Mouse (Mus musculus): ENCODE measurements around the gene Arhgap10.

The Arhgap10 gene

GRCm38 (mm10) chr8:77515786-77516185 is 2.0 kb downstream of the Arhgap10 start:
- DNase-seq = no peak

- no peak for DNase-seq
Observed at GRCm38 (mm10) chr8:77515201-77515600, 2.6 kb downstream of the Arhgap10 start.

DNA sequence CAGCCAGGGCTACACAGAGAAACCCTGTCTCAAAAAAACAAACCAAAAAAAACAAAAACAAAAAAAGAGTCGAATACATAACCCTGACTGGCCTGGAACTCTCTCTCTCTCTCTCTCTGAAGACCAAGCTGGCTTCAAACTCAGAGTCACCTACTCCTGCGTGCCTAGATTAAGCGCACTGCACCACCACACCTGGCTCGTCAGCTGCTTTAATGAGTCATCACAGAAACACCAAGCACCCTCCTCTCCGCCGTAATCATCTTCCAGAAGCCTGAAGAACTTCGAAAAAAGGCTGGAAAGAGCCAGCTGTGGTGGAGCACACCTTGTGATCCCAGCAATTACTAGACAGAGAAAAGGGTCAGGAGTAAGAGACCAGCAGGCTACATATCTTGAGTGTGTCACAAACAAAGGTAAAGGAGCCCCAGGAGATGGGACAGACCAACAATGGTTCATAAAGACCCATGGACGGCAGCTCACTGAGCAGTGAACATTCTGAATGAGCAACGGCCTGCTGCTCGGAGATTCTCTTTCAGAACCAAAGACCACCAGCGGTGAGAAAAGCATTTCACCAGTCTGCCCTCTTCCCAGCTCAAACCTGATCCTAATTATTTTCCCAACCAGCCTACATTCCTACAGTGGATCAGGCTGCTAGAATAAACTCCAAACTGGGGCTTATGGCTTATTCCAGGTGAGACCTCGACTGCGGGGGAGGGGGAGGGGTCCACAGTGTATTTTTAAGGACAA is 5.8 kb downstream of the Arhgap10 start:
- peak; percentile 34 for DNase-seq

DNA sequence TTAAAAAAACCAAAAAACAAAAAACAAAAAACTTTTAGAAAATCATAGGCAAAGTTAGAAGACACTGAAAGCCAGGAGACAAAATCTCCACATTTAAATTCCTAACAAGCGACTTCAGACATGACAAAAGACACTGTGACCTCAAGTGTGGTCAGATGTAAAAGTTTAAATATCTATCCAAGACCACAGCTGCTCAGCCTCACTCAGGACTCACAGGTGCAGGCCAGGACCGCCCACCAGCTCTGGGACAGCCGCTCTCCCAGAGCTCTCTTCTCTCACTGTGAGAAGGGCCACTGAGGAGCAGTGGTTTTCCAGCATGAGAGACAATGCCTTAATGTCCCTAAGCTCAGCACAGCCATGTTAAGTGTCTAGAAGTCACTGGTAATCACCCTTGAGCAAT is 7.3 kb downstream of the Arhgap10 start:
- no peak for DNase-seq

DNA sequence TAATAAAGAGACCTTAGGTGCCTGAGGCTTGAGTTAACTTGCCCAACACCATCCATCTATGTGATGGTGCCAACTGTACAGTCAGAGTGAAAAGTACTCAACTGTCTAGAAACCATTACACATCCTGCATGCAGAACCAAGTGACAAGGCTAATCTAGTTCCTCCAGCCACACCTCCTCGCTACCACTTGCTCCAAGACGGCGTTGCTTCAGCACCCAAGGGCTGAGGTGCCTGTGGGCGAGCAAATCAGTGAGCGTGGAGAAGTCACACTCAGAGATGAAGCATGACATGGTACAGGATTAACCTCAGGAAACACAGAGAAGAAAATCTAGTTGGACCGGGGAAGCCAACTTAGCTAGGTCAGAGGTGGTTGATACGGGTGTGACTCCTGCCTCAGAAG is 8.7 kb downstream of the Arhgap10 start:
- no peak for DNase-seq

DNA sequence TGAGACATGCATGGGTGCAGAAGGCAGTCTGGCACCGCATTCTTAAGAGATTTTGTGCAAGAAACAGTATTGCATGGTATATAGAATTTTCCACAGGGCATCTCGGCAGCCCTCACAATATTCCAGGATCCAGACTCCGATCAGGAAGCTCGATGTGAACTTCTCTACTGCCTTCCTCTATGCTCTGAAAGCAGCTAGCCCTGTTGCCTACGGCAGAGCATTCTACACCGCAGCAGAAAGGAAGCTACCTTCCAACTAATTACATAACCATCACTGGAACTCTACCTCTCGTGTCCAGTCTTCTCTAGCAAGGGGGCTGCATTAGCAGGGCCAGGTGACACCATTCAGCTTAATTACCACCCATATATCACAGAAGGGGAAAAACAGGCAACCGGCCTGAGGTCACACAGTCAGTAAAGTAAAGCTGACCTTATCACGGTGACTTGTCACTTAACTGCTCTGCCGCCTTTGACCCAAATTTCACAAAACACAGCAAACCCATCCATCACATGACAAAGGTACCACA is 10.2 kb downstream of the Arhgap10 start:
- no peak for DNase-seq

GRCm38 (mm10) chr8:77506539-77506938 is 11.2 kb downstream of the Arhgap10 start:
- DNase-seq = no peak

DNA sequence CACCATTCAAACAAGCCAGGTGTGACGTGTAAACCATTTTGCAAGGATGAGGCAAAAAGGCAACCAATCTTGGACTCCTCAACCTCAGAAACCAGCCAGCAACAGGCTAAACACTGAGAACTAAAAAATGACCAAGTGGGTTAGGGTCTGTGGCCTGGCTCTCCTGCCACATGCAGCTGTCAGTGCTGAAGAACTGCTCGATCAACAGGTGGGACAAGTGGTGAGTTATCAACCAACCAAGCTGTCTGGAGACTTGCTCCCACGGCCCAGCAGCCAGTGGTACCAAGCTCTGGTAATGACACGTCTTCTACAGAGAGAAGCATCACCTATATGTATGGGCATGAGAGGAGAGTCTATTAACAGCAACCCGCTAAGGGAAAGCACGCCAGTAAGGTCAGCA is 15.2 kb downstream of the Arhgap10 start:
- no peak for DNase-seq

DNA sequence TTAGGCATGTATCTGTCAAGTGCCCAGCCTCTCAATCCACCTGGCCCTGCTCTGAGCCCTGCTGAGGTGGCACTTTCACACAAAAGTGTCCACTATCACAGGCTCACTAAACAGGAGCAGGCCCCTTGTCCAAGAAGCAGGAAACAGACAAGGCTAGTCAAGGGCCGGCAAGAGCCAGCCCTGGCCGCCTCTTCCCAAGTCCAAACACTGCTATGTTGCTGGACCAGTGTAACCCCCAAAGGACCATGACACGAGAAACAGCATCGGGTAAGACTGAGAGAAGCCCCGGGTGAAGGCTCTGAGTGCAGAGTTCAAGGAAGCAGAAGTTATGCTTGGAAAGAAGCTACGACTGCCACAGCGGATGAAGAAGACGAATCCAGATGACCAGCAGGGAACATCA is 16.6 kb downstream of the Arhgap10 start:
- no peak for DNase-seq

DNA sequence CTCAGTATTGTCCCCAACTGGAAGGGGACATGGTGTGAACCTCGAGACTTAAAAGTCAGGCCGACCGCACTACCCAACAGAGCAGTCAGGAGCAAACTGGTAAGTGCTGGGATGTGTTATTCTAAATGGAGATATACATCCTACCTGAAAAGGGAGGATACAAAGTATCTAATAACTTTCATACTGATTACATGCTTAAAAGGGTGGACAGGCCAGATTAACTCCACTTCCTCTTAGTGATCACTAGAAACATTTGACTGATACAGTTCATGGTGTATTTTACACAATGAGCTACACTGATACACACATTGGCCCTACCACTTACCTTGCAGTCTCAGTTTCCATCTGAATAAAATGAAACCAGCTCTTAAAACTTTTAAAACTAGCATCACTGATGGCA is 17.5 kb downstream of the Arhgap10 start:
- DNase-seq = no peak

DNA sequence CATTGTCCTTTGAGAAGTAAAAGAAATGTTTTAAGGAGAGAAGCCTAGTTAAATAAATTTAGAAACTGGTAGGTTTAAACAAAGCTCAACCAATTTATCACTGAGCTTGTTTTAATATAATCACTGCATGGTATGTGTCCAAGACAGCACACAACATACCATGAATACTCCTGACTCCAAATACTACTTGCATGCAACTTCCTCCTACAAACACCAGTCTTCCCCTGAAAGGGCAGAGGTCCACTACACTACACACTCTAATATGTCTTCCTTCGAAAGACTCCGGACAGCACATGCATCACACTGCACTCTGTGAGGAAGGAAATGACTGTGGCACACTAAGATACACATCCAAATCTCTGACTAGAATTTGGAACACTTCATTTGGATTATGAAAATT is 20.3 kb downstream of the Arhgap10 start:
- no peak for DNase-seq

DNA sequence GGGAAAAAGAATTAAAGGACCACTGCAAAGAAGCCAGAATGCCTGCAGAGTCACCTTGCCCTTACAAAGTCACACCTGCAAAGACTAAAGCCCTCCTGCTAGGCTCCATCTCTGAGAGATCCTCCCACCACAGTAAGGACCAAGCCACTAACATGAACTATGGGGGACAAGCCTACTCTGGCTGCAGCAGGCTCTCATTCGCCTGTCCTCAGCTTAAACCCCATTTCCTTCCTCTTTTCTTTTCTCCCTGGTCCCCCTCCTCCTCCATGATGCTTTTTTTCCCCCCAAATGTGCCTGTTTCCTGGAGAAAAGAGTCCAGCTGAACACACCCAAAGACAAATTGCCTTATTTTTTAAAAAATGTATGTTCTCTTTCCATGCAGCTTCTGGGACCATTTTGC is 21.5 kb downstream of the Arhgap10 start:
- DNase-seq = no peak

GRCm38 (mm10) chr8:77494376-77495328 is 23.1 kb downstream of the Arhgap10 start:
- no peak for DNase-seq

DNA sequence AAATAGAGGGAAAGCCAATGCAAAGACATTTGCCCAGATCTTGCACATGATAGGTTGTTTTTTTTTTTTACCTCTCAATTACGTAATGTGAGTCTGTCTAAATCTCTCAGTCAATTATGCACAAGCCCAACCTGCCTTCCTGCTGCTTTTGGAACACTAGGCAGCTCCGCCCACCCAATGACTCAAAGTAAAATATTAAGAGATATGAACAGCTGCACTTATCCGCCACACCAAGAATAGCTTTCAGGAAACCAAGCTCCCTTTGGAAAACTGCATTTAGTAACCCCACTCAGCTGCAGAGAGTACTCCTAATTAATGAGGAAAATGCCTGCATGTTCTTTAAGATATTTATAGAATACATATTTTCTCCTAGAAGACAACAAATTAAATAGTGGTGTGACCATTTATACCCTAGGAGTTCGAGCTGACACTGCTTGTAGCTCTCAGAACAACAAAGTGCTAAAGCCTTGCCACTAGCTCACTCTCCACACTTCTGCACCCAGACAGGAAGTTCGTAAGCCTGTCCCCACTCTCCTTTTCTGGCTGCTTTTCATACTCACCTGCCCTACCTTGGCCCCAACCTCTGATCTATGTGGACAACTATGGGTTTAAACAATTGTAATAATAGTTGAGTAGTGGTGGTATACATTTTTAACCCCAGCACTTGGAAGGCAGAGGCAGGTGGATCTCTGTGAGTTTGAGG is 25.2 kb downstream of the Arhgap10 start:
- peak; percentile 74 for DNase-seq

GRCm38 (mm10) chr8:77491231-77491923 is 26.4 kb downstream of the Arhgap10 start:
- DNase-seq = no peak

DNA sequence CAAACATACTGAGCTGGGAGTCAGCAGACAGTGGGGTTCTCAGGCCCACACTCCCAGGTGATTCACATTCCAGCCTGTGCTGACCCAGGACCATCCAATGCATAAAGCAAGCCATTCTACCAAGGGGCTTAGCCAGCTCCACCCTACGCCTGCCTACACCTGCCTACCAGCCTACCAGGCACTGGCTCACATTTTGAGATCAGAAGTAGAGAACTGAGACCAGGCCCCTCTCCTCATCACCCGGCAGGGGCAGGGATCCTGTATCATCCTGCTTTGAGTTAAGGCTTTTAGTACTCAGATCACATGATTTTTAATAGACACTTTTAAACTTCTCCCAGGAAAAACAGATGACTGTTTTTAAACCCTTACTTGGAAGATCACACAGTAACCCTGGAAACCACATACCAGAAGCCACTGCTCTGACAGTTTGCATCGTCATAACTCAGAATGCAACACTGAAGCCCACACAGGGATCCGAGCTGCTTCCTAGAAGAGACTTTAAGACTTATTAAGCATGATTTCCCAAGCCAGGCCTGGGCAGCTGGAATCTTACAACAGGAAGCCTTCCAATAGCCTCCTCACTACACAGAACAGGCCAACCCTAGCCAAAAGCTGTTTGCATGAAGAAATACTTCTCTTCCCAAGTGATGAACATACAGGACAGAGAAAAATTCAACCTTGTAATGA is 27.5 kb downstream of the Arhgap10 start:
- peak; percentile 69 for DNase-seq

DNA sequence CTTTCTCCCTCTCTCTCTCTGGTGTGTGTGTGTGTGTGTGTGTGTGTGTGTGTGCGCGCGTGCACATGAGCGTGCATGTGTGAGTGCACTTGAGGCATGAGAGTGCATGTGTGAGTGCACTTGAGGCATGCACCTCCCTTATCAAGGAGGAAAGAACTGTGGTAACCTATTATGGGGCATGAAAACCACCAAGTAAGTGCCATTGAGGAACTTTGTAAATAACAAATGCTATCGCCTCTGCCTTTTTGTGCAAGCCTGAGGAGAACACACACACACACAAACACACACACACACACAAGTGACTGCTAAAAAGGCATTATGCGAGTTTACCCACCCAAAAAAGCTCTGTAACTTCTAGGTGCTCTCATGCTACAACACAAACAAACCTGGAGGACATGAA is 28.5 kb downstream of the Arhgap10 start:
- no peak for DNase-seq

DNA sequence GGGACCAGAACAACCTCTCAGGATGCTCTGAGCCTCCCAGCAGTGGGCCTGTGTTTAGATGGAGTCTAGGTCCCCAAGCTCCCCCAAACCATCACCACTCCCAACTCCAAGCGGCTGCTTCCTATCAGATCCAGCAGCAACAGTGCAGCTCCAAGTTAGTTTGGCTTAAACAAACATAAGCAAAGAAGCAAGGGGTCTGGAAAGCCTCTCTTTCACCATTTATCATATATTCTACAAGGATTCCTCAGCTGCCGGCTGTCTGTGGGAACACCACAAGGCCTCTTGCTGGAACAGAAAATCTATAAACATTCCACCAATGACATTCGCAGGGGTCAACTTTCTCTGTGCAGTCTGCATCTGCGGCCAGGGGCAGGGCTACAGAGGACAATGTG is 29.5 kb downstream of the Arhgap10 start:
- no peak for DNase-seq

DNA sequence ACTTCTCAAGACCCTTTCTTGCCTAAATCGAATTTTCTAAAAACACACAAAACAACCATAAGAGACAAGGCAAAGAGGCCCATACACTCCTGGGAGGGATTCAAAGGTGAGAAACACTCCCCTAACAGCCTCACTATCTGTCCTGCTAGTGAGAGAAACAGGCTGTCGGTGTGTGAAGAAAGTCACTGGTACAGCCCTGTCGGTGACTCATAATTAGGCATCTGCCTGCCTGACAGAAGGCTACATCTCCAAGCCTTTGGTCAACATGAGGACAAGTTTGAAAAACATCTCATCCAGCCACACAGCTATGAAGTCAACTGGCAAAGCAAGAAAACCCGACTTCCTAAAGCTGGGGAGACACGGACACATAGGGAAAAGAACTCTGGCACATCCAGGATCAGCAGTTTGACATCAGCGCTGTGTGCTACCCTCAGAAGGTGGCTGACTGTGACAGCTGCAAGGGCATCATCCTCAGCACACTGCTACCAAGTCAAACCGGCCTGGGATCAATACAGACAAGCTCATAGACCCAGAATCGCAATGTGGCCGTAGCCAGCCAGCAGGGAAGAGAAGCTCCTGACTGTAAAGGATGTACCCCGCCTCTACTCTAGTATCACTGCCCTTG is 30.1 kb downstream of the Arhgap10 start:
- no peak for DNase-seq

DNA sequence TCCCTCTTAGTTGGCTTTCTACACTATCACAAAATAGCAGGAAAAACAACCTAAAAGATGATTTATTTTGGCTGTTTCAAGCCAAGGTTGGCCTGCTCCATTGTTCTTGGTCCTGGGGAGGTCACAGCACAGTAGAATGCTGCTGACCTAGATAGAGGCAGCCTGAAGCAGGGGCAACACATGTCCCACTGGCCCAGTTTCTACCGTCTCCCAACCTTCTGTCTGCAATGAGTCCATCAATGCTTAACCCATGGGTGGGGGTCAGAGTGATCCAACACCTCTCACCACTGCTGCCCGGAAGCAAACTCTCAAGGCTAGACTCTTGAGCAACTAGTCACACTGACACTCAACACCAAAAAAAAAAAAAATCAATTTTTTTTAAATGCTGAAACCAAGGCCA is 31.0 kb downstream of the Arhgap10 start:
- no peak for DNase-seq

DNA sequence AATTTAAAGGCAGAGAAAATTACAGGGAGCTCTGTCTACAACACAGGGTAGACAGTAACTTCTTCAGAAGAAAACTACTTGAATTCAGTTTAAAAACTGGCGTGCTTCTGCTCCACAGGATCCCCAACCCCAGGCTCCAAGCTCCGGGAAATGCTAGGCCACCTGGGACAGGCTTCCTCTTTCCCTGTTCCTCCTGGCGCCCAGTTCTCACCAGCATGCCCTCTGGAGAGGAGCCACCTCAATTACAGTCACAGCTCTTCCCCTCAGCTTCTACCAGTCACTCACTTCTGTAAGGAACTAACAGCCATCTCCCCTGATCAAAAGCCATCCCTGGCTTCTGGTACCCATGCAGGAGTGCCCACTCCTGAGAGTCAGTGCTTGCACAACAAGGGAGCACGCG is 32.9 kb downstream of the Arhgap10 start:
- no peak for DNase-seq

- no peak for DNase-seq
Observed at GRCm38 (mm10) chr8:77484266-77484665, 33.5 kb downstream of the Arhgap10 start.

Data from right cerebral cortex, adult 18-20 months (tissue).